Mouse (Mus musculus) limb, embryonic 12.5 days (tissue): ENCODE data around the gene Grrp1. TPM values are rescaled to one million over a fixed set of nuclear protein-coding genes. Genes with fewer than 3 reads are reported as not detected.
"Not testable (repeated sequence)": the region's sequence is repeated elsewhere in the genome, so short reads cannot be mapped to it uniquely, and the experiment has no call there.

Experiments used
- ATAC-seq: fragments of 200-750 bp; cut with Nextera tagmentation; 2 replicates; pipeline ENCODE4 v1.8.0; 2017; ENCODE audit warnings: low read depth, moderate TSS enrichment; ENCODE audit not compliant: insufficient number of reproducible peaks, insufficient read depth, low FRiP score, low TSS enrichment
- H3K27ac ChIP-seq: fragments of 300-500 bp; sonication (generic); 2 replicates; pipeline ENCODE4 v1.5.1; 2016; ENCODE audit warnings: mild to moderate bottlenecking, moderate library complexity
- H3K27me3 ChIP-seq: fragments of 300-500 bp; sonication (generic); 2 replicates; pipeline ENCODE4 v1.6.1; 2016; ENCODE audit warnings: mild to moderate bottlenecking, moderate library complexity
- H3K36me3 ChIP-seq: fragments of 300-500 bp; sonication (generic); 2 replicates; pipeline ENCODE4 v1.6.1; 2016; ENCODE audit warnings: mild to moderate bottlenecking, moderate library complexity
- H3K4me1 ChIP-seq: fragments of 300-500 bp; sonication (generic); replicated peaks from 2 replicates; pipeline ENCODE4 v1.6.1; 2016
- H3K4me2 ChIP-seq: fragments of 300-500 bp; sonication (generic); 2 replicates; pipeline ENCODE4 v1.6.1; 2016; ENCODE audit warnings: mild to moderate bottlenecking, moderate library complexity
- H3K4me3 ChIP-seq: fragments of 300-500 bp; sonication (generic); replicated peaks from 2 replicates; pipeline ENCODE4 v1.5.1; 2016; ENCODE audit warnings: mild to moderate bottlenecking
- H3K9ac ChIP-seq: fragments of 300-500 bp; sonication (generic); replicated peaks from 2 replicates; pipeline ENCODE4 v1.6.1; 2016; ENCODE audit warnings: mild to moderate bottlenecking, moderate library complexity
- H3K9me3 ChIP-seq: fragments of 300-500 bp; sonication (generic); 2 replicates; pipeline ENCODE4 v1.6.1; 2016; ENCODE audit warnings: mild to moderate bottlenecking, moderate library complexity
- WGBS: fragments of 180-500 bp; shearing (Covaris S2); methylation state at CpG from one replicate; pipeline ENCODE4 v1.1.7; 2016; 5-methylcytosine and 5-hydroxymethylcytosine counted together
- polyA plus RNA-seq: library from polyadenylated mRNA; unstranded; fragments of >200 nt; fragmentation: Nextera tagmentation; extraction: Ambion mirVana; gene quantifications from 2 replicates; pipeline ENCODE4 v1.2.1, GENCODE M21; 2016

The Grrp1 gene
- 4.2 and 5.9 TPM in 2 replicates for polyA plus RNA-seq

- Histone ChIP-seq H3K36me3 (no peaks in the 10 kb centered on the region), H3K4me1 (peaks cover 62% of the 10 kb centered on the region), H3K27me3 (peaks cover 67% of the 10 kb centered on the region), H3K27ac (no peak within 1 kb of the TSS; the same call in 1 of the 2 replicates), H3K4me3 (peak within 1 kb of the TSS; percentile 56), H3K9ac (peak within 1 kb of the TSS; percentile 40; the same call in 1 of the 2 replicates), H3K9me3 (no peaks in the 10 kb centered on the region), H3K4me2 (peak within 1 kb of the TSS; percentile 93)
- 1% methylated on average over 13 of the region's 13 CpGs for WGBS
- ATAC-seq: no peak
These were observed at the start of gene Grrp1 for GRCm38 (mm10) chr4:134253722-134254324. Gene Grrp1, minus strand, starts transcription at chr4:134254106.

- ATAC-seq: no peak
- Histone ChIP-seq H3K4me3 (no peak overlapping the region), H3K4me2 (no peak overlapping the region), H3K9ac (no peak overlapping the region), H3K27me3 (peaks cover 3% of the 10 kb centered on the region; the same call in 1 of the 2 replicates), H3K4me1 (peaks cover 4% of the 10 kb centered on the region), H3K36me3 (no peaks in the 10 kb centered on the region), H3K27ac (no peak overlapping the region), H3K9me3 (no peaks in the 10 kb centered on the region)
- 80% methylated on average over 5 of the region's 5 CpGs for WGBS
These were observed 48.2 kb upstream of the Grrp1 start for GRCm38 (mm10) chr4:134302084-134302483.

DNA sequence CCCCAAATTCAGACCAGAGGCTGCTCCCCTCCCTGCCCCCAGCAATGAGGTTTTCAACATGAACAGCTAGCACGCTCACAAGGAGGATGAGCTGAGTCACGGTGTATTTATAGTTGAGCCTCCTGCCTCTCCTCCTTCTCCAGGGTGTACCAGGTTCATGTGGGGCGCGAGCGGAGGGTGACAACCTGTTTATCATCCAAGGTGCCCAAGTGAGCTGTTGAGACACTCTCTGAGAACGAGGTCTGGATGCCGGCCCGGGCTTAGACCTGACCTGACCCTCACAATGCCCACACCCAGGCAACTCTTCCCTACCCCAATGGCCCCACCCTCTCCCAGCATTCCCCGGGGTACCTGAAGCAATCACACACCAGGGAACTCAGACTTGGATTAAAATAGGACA lies 46.4 kb upstream of the Grrp1 start:
- Histone ChIP-seq H3K4me1 (no peaks in the 10 kb centered on the region), H3K36me3 (no peaks in the 10 kb centered on the region), H3K4me2 (no peak overlapping the region), H3K27me3 (peaks cover 4% of the 10 kb centered on the region), H3K9ac (no peak overlapping the region), H3K4me3 (no peak overlapping the region), H3K27ac (no peak overlapping the region), H3K9me3 (peaks cover 4% of the 10 kb centered on the region; the same call in 1 of the 2 replicates)
- ATAC-seq: no peak
- WGBS: 87% methylated on average over 9 of the region's 9 CpGs

GRCm38 (mm10) chr4:134299498-134299810 lies 45.5 kb upstream of the Grrp1 start:
- Histone ChIP-seq H3K27me3 (peaks cover 6% of the 10 kb centered on the region), H3K4me2 (no peak overlapping the region), H3K4me1 (no peaks in the 10 kb centered on the region), H3K9me3 (peaks cover 4% of the 10 kb centered on the region; the same call in 1 of the 2 replicates), H3K4me3 (no peak overlapping the region), H3K36me3 (no peaks in the 10 kb centered on the region), H3K9ac (no peak overlapping the region), H3K27ac (no peak overlapping the region)
- 57% methylated on average over 4 of the region's 4 CpGs for WGBS
- ATAC-seq: no peak

GRCm38 (mm10) chr4:134298626-134299497 lies 45.0 kb upstream of the Grrp1 start:
- Histone ChIP-seq H3K27ac (no peak overlapping the region), H3K9me3 (peaks cover 4% of the 10 kb centered on the region; the same call in 1 of the 2 replicates), H3K4me1 (no peaks in the 10 kb centered on the region), H3K4me3 (no peak overlapping the region), H3K4me2 (no peak overlapping the region), H3K36me3 (no peaks in the 10 kb centered on the region), H3K9ac (no peak overlapping the region), H3K27me3 (peaks cover 8% of the 10 kb centered on the region)
- no peak for ATAC-seq
- WGBS: 74% methylated on average over 19 of the region's 19 CpGs

- H3K27ac ChIP-seq: no peak overlapping the region
These were observed 43.5 kb upstream of the Grrp1 start for GRCm38 (mm10) chr4:134297369-134297768.

GRCm38 (mm10) chr4:134296523-134296922 lies 42.6 kb upstream of the Grrp1 start:
- Histone ChIP-seq H3K4me1 (no peaks in the 10 kb centered on the region), H3K9ac (no peak overlapping the region), H3K4me3 (no peak overlapping the region), H3K4me2 (no peak overlapping the region), H3K27me3 (peaks cover 23% of the 10 kb centered on the region), H3K27ac (no peak overlapping the region), H3K9me3 (peaks cover 4% of the 10 kb centered on the region; the same call in 1 of the 2 replicates), H3K36me3 (no peaks in the 10 kb centered on the region)
- no peak for ATAC-seq
- 88% methylated on average over 4 of the region's 4 CpGs for WGBS

More at GRCm38 (mm10) chr4:134297369-134297768, 43.5 kb upstream of the Grrp1 start:
- Histone ChIP-seq H3K4me1 (no peaks in the 10 kb centered on the region), H3K4me2 (no peak overlapping the region), H3K4me3 (no peak overlapping the region), H3K9me3 (peaks cover 4% of the 10 kb centered on the region; the same call in 1 of the 2 replicates), H3K27me3 (peaks cover 22% of the 10 kb centered on the region), H3K36me3 (no peaks in the 10 kb centered on the region), H3K9ac (no peak overlapping the region)
- ATAC-seq: no peak
- 92% methylated on average over 8 of the region's 8 CpGs for WGBS

- H3K27ac ChIP-seq, H3K36me3 ChIP-seq, H3K4me3 ChIP-seq, ATAC-seq, H3K9ac ChIP-seq, H3K9me3 ChIP-seq, H3K4me2 ChIP-seq, H3K4me1 ChIP-seq: not testable (repeated sequence)
- peaks cover 23% of the 10 kb centered on the region for H3K27me3 ChIP-seq
- 85% methylated on average over 4 of the region's 4 CpGs for WGBS
These were observed 42.2 kb upstream of the Grrp1 start for GRCm38 (mm10) chr4:134296096-134296495.

- Histone ChIP-seq H3K36me3 (no peaks in the 10 kb centered on the region), H3K4me2 (no peak overlapping the region), H3K4me1 (peaks cover 5% of the 10 kb centered on the region), H3K27me3 (peaks cover 20% of the 10 kb centered on the region; the same call in 1 of the 2 replicates), H3K27ac (no peak overlapping the region), H3K9me3 (peaks cover 4% of the 10 kb centered on the region; the same call in 1 of the 2 replicates), H3K4me3 (no peak overlapping the region), H3K9ac (no peak overlapping the region)
- no peak for ATAC-seq
- 61% methylated on average over 9 of the region's 9 CpGs for whole genome bisulfite sequencing
These were observed 39.8 kb upstream of the Grrp1 start for GRCm38 (mm10) chr4:134293692-134294163.

DNA sequence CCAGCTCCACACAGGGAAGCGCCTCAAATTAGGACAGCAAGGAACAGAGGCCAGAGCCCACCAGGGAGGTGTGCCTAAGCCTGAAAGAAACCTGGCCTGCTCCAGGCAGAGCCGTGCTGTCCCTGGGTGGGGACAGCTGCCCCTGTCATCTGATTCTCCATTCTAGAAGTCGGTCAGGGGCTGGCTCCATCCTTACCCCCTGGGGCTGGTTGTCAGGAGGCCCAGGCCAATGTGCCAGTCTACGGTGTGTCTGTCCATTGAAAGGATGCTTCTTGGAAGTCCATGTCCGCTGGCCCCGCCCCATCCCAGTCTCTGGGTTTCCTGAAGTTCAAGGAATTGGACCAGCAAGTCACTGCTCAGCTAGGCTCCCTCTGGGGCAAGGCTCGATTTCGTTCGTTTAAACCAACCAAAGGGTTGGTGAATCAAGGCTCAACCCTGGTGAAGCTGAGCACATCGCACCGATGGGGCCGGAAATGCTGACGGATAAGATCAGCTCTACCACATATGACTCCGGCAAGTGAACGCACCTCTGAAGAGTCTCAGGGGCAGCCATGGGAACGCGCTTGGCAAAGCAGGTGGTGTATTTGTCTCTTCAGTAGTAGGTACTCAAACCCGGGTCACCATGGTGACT lies 39.3 kb upstream of the Grrp1 start:
- H3K9ac ChIP-seq: no peak overlapping the region
- 72% methylated on average over 18 of the region's 18 CpGs for WGBS
- no peak for ATAC-seq

GRCm38 (mm10) chr4:134292067-134292466 lies 38.2 kb upstream of the Grrp1 start:
- Histone ChIP-seq H3K4me1 (peaks cover 13% of the 10 kb centered on the region), H3K27me3 (peaks cover 20% of the 10 kb centered on the region; the same call in 1 of the 2 replicates), H3K9me3 (peaks cover 4% of the 10 kb centered on the region; the same call in 1 of the 2 replicates), H3K9ac (no peak overlapping the region), H3K27ac (no peak overlapping the region), H3K4me3 (no peak overlapping the region), H3K4me2 (no peak overlapping the region), H3K36me3 (no peaks in the 10 kb centered on the region)
- WGBS: 23% methylated on average over 7 of the region's 7 CpGs
- no peak for ATAC-seq

More for the DNA sequence above, 39.3 kb upstream of the Grrp1 start:
- Histone ChIP-seq H3K27me3 (peaks cover 20% of the 10 kb centered on the region; the same call in 1 of the 2 replicates), H3K4me1 (peaks cover 11% of the 10 kb centered on the region), H3K4me3 (no peak overlapping the region), H3K9me3 (peaks cover 4% of the 10 kb centered on the region; the same call in 1 of the 2 replicates), H3K27ac (no peak overlapping the region), H3K4me2 (no peak overlapping the region), H3K36me3 (no peaks in the 10 kb centered on the region)
